Mouse (Mus musculus) frontal cortex, adult (tissue): ENCODE measurements around the gene Rpl41.
"Not testable (repeated sequence)": the region's sequence is repeated elsewhere in the genome, so short reads cannot be mapped to it uniquely, and the experiment has no call there.

ENCODE experiments used
- ATAC-seq: cut with Nextera tagmentation; 2 replicates; pipeline ENCODE4 v1.9.2; 2017; ENCODE audit warnings: mild to moderate bottlenecking, moderate library complexity, mixed read lengths; ENCODE audit not compliant: low TSS enrichment

The Rpl41 gene

DNA sequence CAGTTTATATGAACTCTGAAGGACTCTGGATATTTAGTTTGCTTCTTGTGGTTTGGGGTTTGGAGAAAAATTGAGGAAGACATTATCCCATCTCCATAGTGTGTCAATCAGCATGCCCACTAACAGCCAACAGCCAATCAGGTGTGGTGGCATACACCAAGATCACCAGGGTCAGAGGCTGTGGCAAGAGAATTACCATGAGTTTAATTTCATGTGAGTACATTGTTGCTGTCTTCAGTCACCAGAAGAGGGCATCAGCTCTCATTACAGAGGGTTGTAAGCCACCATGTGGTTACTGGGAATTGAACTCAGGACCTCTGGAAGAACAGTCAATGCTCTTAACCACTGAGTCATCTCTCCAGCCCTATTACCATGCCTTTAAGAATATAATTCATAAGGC lies 7.2 kb upstream of the Rpl41 start:
- ATAC-seq, result no peak

DNA sequence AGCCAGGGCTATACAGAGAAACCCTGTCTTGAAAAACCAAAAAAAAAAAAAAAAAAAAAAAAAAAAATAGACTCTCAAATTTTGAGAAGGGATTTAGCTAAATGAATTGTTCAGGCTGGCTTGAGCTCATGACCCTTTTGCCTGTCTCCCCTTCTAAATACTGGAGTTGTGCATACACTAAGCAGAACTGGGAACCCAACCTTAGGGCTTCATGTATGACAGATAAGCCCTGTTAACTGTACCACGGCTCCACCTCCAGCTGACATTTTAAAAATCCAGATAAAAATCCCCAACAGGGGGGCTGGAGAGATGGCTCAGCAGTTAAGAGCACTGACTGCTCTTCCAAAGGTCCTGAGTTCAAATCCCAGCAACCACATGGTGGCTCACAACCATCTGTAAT lies 6.5 kb upstream of the Rpl41 start:
- ATAC-seq, result not testable (repeated sequence)

DNA sequence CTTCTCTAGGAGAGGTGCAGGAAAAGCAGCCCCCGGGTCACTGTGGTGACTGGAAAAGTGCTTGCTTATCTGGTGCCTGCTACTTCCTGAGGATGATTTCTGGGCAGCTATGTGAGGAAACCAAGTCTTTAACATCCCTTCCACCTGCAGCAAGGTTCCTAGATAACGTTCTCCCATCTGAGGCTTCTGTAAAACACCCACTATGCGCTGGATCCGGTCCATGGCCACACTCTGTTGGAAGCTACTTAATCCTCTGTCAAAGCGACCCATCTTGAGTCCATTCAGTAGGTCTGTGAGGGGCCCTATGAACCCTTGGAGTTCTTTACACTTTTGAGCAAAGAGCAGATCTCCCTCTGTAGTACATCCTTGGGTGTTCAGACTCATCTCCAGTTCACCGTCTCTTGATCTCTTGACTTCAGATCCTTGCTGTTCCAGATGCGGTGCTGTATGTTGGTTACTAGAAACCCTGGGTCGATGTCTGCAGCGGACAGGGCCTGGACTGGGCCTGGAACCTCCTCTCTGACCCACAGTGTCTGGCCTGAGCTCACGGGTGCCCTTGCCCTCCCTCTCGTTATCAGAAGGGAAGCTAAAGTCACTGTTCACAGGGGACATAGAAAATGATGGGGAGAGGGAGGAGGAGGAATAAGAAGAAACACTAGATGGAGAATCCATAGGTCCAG lies 1.2 kb upstream of the Rpl41 start:
- ATAC-seq, result not testable (repeated sequence)

DNA sequence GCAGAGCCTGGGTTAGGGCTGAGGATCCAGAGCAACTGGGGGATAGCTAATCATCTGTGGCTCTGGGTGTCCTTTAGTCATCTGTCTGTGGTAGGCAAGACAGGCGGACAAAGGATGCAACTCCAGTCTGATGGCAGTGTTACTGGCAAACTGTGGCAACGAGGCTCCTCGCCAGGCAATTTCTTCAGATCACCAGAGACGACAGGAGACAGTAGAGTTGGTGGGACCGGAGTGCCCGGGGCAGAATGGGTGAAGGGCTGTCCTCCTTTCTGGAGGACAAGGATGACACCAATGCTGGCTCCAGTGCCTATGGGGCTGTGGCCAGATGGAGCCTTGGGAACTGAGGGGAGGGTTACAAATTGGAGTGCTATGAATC lies 565 bp upstream of the Rpl41 start:
- not testable (repeated sequence) for ATAC-seq

DNA sequence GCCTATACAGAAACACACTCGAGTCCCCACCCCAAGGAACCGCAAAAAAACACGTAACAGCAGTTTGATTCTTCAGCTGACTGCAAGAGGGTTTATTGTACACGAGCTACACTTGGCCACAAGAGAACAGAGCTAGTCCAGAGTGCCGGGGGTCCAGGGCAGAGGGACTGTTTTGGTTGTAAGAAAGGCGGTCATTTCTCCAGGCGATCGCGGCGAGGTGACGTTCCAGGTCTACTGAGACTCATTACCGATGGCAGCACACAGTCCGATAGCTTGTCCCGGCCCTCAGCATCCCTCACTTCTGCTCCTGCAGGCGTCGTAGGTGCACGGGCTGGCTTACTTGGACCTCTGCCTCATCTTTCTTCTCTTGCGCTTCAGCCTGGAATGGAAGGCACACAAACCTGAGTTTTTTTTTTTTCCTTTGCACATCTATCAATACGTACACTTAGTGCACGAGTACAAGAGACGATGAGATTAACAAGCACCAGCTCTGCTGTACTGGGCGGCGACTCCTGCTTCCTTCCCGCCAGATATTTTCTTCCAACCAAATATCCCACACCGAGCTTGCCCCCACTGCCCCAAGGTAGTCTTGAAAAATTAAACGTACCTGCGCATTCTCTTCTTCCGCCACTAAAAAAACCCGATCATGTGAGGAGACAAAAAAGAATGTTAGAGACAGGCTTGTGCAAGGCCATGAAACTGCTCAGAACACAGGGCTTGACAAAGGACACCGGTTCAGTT lies 884 bp downstream of the Rpl41 start:
- ATAC-seq, result not testable (repeated sequence)

DNA sequence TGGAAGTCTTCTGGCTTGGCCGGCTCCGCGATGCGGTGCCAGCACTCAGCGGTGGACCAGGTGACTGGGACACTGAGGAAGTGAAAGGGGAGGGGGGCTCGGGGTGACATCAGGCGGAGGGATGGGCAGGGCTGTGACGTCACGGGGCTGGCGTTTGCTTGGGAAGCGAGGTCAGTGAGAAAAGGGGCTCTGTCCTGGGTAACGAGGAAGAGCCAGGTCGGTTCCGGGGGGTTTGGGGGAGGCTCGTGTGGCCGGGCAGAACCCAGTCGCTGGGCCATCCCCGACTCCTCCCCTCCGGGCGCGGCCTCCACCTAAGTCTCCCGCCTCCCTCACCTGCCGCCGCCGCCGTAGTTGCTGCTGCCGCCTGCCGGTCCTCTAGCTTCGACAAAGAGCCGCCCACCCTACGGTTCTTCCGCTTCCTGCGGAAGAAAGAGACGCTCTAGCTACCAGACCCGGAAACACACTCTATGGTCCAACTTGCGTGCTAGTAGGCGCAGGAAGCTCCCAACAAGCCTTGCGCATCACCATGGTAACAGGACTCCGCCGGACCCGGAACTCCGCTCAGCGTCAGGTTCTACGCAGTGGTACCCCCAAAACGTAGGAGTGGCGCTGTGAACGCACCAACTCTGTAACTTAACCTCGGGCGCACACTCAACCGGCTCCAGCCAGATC lies 1.6 kb downstream of the Rpl41 start, which contains the start of gene Zc3h10:
Gene Zc3h10 (minus strand): TSS at position 414 of the 672 bp plus-strand sequence.
- ATAC-seq, result peak; percentile 84

DNA sequence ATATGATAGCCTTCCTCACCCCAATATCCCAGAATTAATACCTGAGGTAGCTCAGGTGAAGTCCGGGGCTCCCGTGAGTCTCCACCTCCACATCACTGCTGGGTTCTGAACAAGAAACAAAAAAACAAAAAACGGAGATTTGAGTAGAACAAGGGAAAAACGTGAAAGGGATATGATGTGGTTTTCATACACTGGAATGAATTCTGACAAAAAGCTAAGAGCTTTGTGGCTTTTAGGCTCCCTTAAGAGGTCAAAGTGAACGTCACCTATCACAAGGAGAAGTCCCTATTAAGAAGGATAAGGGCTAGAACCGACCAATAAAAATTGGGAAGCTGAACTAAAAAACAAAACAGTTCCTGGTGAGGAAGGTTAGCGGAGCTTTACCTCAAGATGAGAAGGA lies 2.3 kb downstream of the Rpl41 start:
- ATAC-seq, result no peak

DNA sequence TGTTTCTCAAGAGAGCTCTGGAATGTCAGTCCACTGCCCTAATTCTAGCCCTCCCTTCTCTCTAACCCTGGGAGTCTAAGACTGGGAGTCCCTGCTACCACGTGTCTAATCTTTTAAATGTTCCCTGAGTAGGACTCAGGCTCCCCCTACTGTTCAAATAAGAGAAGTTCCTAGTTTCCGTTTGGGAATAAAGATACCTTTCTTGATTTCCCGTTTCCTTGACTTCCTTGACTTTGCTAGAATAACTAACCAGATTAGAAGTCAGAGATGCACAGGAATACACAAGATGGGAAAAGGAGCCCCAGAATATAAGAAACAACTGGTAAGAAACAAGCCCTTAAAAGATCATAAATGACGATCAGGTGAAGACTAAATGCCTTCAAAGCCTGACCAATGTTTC lies 2.7 kb downstream of the Rpl41 start:
- no peak for ATAC-seq

DNA sequence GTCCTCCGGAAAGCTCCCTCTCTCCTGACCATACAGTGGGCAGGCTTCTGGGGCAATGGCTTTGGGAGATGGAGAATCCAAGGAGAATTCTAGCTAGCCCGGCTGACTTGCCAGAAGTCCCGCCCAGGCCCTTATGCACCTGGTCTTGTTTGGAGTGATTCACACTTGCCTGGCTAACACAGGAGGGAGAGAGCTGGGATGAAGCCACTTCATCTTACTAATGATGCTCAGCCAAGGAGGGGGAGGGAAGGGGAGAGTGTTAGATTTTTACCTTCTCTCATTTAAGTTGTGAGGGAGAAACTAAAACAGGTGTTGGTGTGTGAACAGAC lies 3.6 kb downstream of the Rpl41 start:
- no peak for ATAC-seq

DNA sequence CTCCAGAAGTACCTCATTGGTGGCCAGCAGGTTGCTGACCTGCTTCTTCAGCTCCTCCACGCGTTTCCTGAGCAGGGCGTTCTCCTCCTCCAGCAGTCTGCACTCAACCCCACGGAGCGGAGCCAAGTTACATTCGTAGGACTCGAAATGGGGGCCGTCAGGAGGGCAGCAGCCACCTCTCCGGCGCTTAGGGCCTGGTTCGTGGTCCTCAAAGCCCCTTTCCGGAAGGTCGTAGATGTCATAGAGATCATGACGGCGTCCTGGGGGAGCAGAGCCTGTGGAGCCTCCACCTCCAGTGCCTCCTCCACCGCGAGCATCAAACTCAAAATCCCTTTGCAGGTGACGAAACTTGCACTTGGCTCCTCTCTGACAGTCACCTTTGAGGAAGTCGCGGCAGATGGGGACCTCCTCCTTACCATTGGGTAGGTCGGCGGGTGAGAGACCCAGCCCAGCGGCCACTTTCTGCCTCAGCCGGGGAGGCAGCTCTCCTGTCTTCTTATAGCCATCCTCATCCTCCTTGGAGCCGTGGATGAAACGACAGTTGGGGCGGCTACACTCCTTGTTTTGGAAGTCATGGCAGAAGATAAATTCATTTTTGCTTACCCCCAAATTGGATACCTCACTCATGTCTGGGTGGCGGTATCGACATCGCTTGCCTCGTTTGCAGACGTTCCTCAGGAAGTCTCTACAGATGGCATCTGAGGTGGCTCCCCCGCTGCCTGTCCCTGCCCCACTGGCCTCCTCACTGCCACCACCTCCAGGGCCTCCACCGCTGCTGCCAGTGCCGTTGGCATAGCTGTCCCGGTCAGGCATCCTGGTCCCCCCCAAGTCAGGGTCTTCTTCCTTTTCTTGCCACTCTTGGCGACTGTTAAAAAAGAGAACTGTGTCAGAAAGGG lies 4.2 kb downstream of the Rpl41 start:
- ATAC-seq, result no peak

DNA sequence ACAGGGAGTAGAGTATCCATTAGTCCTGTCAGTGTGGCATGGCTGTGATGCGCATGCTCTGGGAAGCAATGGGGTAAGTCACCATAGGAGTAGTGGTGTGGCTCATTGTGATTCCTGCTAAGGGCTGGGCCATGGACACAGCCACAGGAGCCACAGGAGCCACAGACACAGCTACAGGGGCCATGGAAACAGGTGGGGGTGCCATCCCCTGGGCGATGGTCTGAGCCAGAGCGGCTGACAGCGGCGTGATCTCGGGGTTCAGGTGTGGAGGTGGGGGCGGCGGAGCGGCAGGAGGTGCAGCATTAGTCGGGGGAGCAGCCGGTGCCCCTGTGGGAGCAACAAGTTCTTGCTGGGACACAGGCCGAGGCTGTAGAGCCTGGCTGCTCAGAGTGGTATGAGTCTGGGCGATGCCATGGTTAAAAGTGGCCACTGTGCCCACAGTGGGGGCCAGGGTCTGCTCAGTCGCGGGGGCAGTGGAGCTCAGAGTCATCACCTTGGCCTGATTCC lies 4.9 kb downstream of the Rpl41 start:
- ATAC-seq, result no peak

DNA sequence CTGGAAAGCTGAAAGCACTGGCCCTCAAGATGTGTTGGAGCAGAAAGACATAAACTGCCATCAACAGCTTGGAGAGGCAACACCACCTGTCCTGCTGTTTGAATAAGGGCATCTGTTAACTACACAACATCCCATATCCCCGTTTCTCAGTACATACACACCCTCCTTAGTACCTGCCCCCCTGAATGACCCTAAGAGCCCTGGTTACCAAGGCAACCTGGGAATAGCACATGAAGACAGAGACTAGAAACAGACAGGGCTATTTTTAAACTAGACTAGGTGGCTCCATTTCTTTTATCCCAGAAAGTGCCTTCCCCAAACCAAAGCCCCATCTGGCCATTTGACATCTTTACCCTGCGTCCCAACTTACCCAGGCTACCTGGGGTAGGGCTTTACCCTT lies 6.0 kb downstream of the Rpl41 start:
- ATAC-seq, result no peak

DNA sequence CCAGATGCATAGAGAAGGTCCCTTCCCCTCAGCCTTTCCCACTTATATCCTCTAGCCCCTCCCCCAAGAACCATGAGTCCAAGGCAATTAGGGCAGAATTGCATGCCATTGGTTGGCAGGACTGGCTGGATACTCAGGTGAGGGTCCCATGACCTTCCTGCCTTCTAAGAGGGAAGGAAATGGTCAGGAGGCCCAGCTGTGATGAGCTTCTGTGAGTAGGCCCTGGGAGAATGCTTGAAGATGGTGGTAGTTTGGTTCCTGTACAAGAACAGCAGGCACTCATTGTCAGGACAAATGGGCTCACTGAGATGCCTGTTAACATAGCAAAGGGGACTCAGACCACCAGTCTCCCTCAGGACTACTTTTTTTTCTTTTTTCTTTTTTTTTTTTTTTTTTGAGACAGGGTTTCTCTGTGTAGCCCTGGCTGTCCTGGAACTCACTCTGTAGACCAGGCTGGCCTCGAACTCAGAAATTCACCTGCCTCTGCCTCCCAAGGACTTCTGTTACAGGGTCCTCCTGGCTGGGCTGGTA lies 10.7 kb downstream of the Rpl41 start:
- no peak for ATAC-seq

DNA sequence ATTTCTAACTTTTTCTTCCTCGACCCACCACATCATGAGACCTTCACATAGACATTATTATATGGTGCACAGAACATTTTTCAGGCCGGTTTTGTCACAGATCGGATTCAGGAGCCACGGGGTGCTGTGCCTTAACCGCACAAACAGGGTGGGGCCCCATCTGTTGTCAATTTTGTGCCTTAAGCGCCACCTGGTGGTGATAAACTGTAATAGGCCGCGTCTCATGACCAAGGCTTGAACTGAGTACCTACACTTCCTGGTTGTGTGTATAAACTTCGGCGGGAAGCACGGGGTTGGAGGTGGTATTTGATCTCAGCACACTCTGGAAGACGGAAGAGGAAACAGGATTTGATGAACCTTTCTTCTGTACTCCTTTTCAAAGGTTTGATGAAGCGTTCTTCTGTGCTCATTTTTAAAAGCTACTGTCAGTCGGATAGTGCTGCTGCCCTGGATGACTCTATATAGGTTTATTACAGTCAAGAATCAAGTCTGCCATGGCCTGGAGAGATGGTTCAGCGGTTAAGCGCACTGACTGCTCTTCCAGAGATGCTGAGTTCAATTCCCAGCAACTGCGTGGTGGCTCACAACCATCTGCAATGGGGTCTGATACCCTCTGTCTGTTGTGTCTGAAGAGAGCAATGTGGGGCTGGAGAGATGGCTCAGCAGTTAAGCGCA lies 12.7 kb downstream of the Rpl41 start:
- ATAC-seq, result peak; percentile 97

DNA sequence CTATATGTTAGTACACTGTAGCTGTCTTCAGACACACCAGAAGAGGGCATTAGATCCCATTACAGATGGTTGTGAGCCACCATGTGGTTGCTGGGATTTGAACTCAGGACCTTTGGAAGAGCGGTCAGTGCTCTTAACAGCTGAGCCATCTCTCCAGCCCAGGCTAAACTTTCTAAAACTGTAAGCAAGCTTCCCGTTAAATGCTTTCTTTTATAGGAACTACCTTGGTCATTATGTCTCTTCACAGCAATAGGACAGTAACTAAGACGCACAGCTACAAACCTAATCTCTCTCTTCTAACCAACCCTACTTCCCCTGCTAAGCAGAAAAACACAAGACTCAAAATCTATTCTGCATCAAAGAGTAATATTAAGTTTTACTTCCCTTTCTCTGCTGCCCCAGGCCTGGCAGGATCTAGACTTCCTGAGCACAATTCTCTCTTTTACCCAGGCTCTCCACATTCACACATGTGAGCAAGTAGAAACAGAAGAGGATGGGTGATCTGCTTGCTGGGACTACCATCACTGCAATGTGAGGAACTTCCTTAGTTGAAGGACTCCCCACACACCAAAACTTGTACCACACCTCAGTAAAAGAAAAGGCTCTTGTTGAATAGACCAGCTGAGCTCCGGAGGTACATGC lies 13.4 kb downstream of the Rpl41 start:
- ATAC-seq, result peak; percentile 62

DNA sequence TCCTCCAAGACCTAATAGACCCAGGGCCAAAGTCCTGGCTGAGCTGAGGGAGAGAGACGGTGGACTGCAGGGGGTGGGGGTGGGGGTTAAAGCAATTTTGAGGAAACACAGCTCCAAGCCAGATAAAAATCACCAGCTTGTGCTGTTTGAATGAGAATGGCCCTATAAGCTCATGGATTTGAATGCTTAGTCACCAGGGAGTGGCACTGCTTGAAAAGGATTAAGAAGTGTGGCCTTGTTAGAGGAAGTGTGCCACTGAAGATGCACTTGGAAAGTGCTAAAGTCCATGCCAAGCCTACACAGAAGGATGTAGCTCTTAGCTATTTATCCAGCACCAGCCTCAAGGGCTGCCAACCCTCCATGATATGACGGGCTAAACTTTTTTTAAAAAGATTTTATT lies 13.9 kb downstream of the Rpl41 start:
- ATAC-seq, result no peak

DNA sequence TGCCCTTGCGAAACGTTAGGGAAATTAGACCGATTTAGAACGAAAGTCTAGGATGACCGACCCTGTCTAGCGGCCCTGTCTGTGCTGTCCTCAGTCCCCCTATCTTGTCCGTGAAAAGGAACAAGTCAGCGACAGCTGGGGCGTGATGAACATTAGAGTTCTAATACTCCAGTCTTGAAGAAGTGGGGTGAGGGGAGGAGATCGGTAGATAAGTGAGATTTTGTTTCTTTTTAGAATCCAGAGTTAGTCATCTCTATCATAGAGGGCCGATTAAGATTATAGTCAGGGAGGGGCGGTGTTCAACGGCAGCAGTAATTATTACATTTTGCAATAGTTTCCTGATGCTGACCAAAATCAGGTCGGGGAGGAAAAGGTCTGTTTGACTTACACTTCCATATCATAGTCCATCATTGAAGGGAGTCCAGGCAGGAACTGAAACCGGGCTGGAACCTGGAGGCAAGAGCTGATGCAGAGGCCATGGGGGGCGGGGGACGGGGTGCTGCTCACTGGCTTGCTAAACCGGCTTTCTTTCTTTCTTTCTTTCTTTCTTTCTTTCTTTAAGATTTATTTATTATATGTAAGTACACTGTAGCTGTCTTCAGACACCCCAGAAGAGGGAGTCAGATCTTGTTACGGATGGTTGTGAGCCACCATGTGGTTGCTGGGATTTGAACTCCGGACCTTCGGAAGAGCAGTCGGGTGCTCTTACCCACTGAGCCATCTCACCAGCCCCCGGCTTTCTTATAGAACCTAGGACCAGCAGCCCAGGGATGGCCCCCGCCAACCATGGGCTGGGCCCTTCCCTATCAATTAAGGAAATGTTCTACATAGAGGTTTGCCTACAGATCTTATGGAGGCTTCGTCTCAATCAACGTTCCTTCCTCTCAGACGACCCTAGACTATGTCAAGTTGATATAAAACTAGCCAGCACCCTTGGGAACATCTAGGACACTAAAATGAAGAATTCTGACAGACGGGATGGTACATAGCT lies 22.4 kb downstream of the Rpl41 start:
- no peak for ATAC-seq

DNA sequence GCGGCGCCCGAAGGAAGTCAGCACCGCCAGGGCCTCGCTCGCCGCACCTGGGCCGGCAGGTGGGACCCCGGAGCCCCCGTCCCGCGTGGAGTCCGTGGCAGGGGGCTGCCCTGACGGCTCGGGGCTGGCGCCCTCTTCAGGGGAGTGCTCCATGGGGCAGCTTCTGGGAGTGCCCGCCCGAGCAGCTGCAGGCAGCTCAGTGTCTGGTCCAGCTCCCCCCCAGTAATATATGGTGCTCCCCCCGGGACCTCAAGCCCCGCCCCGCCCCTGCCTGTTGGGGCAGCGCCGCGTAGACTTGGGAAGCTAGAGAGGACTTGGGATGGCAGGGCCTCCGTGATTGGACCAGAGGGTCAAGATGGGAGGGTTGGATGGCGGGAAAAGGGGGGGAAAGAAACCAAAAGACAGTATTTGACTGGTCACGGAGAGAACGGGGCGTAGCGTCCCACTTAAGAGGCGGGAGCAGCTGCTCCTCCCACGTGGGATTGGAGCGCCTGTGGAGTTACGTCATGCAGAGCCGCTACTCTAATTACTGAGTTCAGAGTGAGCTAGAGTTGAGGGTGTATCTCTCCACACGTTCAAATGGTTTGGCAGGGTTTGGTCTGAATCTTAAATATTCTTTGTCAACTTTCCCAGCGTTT lies 23.3 kb downstream of the Rpl41 start, which contains the start of gene Esyt1:
Gene Esyt1 (minus strand): TSS at position 201 of the 638 bp plus-strand sequence.
- peak; percentile 95 for ATAC-seq
